8 mouse cellular contexts compared by ENCODE assay signal in genomic region chr10:24926962-24927720, GRCm38 (mm10). TPM values are rescaled to one million over a fixed set of nuclear protein-coding genes. Genes with fewer than 3 reads are reported as not detected.
DNase-seq lines count a peak whose midpoint lies in the region; ATAC-seq and TF ChIP-seq lines count a peak whose summit lies in the region.

TSS of gene Arg1 (minus strand) at chr10:24927484.

- H3K9me3 ChIP-seq in hindbrain, embryonic 10.5 days, result no peaks in the 10 kb centered on the region
- no peaks in the 10 kb centered on the region for H3K9me3 ChIP-seq in lung, postnatal 0 days (ENCODE audit: low read length)

- H3K4me1 ChIP-seq in hindbrain, embryonic 10.5 days (replicated peaks), result peaks cover 22% of the 10 kb centered on the region
- H3K4me1 ChIP-seq in lung, postnatal 0 days (ENCODE audit: insufficient read depth, low read depth, low read length), result peaks cover 8% of the 10 kb centered on the region; the same call in 1 of the 2 replicates

- peak within 1 kb of the TSS; percentile 28 for H3K4me2 ChIP-seq in lung, postnatal 0 days (replicated peaks; ENCODE audit: low read depth, low read length)

- intact Hi-C loops in left cerebral cortex, postnatal 36 days (cut with DNase I), result no loop called here

- 56% methylated on average over 14 of the region's 14 CpGs for WGBS in hindbrain, embryonic 10.5 days
- 20% methylated on average over 14 of the region's 14 CpGs for WGBS in lung, postnatal 0 days

- no peaks in the 10 kb centered on the region for H3K27me3 ChIP-seq in hindbrain, embryonic 10.5 days (ENCODE audit: insufficient read depth, poor library complexity, severe bottlenecking)
- no peaks in the 10 kb centered on the region for H3K27me3 ChIP-seq in lung, postnatal 0 days (replicated peaks; ENCODE audit: insufficient read depth, low read length)

- peak; percentile 86 for DNase-seq in heart, adult 11 months
- DNase-seq in heart, adult 18-20 months, result no peak
- DNase-seq in NIH3T3 (ENCODE audit: low read depth), result peak; percentile 54
- DNase-seq in hindbrain, embryonic 10.5 days (ENCODE audit: low spot score), result peak; percentile 34
- DNase-seq in lung, postnatal 0 days (ENCODE audit: low spot score), result peak; percentile 53
- no peak for DNase-seq in left cerebral cortex, postnatal 36 days (ENCODE audit: low spot score in 2 of 2)
- no peak for DNase-seq in left cerebral cortex, adult 18-20 months (ENCODE audit: low spot score in 2 of 2)
- DNase-seq in thymus, postnatal 0 days (ENCODE audit: low spot score), result no peak

- peak; percentile 49; the same call in 1 of the 2 replicates for ATAC-seq in lung, postnatal 0 days

- TF ChIP-seq CTCF in lung, postnatal 0 days (IDR thresholded peaks at IDR 0.05), result no peak

- no peak within 1 kb of the TSS for H3K27ac ChIP-seq in hindbrain, embryonic 10.5 days
- no peak within 1 kb of the TSS for H3K27ac ChIP-seq in lung, postnatal 0 days (ENCODE audit: low read length)

- no peak within 1 kb of the TSS for H3K4me3 ChIP-seq in hindbrain, embryonic 10.5 days
- H3K4me3 ChIP-seq in lung, postnatal 0 days (ENCODE audit: low read depth, low read length), result no peak within 1 kb of the TSS

- no peak within 1 kb of the TSS for H3K9ac ChIP-seq in lung, postnatal 0 days (replicated peaks; ENCODE audit: low read depth)

- H3K36me3 ChIP-seq in hindbrain, embryonic 10.5 days, result no peaks in the 10 kb centered on the region
- H3K36me3 ChIP-seq in lung, postnatal 0 days (ENCODE audit: insufficient read depth, low read length), result no peaks in the 10 kb centered on the region

- TF ChIP-seq EP300 in lung, postnatal 0 days (IDR thresholded peaks at IDR 0.05), result no peak

RNA-seq across cellular contexts. Expression of gene Arg1, which starts in this region (rescaled TPM):
- total RNA-seq in heart, adult 18-20 months (2021), result not detected
- 3.2 and 3.8 TPM in 2 replicates for polyA plus RNA-seq in hindbrain, embryonic 10.5 days (2016; fragmentation: Nextera tagmentation; extraction: Ambion mirVana)
- polyA plus RNA-seq in lung, postnatal 0 days (2015; fragmentation: Nextera tagmentation; extraction: Ambion mirVana), result 4.9 and 8.4 TPM in 2 replicates
- under 1 TPM in 1 of 2 experiments, not detected in 1; 0.27 TPM for total RNA-seq in left cerebral cortex, postnatal 36 days (2021)
- total RNA-seq in left cerebral cortex, adult 18-20 months (2021), result under 1 TPM; 0.23 to 0.33 TPM
- 3.4 and 9.2 TPM in 2 replicates for polyA plus RNA-seq in thymus, postnatal 0 days (2015; fragmentation: Nextera tagmentation; extraction: Ambion mirVana)

Comparison
In these comparisons a context has a peak if more than half of its experiments do, and no peak if none do; other contexts are left out.
1. DNase-seq: peak in heart, adult 11 months (single experiment), NIH3T3 (single experiment), hindbrain, embryonic 10.5 days (single experiment) and lung, postnatal 0 days (single experiment); none in heart, adult 18-20 months (0 of 2), left cerebral cortex, postnatal 36 days (0 of 2), left cerebral cortex, adult 18-20 months (0 of 2) and thymus, postnatal 0 days (single experiment).